Mouse (Mus musculus): ENCODE results near the gene Itih4. TPM values are rescaled to one million over a fixed set of nuclear protein-coding genes. Genes with fewer than 3 reads are reported as not detected.

Gene Itih4
- polyA plus RNA-seq, 1 experiment, result 1.3 TPM

DNA sequence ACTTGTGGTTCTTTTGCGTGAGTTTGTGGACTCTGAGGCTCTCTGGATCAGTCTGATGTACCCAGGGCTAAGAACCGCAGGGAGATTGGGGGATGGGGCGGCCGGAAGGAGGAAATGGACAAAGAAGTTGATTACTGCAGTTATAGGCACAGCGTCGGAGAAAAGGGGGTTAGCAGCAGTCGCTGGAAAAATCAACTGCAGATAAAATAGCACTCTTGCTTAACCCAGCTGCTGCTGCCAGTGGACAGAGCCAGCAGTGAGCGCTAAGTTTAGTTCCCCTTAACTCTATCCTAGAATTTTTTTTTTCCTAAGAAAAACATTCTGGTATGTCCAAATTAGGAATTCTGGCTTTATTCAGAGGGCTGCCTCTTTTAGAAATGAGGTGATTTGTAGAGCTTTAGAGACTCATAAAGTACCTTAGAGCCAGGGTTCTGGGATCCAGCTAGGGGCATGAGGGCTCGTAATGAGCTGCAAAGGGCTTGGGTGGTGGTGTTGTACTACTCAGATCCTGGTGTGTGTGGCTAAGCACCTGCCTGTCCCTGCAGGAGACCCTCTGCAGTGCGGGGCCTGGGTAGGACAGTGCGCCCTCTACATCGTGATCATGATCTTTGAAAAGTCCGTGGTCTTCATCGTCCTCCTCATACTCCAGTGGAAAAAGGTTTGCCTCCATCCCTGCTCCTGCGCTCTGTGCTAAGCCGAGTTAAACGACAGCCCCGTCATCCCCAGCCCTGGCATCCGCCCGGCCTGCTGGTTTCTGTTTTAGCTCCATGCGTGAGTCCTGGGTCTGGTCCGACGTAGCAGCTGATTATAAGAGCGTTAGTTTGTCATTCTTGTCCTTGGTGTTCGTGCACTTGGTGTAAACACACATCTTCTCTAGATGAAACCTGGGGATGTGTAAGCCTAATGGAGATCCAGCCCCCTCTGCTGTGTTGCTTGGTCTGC lies 15.8 kb upstream of the Itih4 start:
- peak overlapping the region; percentile 84 for H3K27ac ChIP-seq (replicated peaks; ENCODE audit: low read depth, low read length)
- H3K4me1 ChIP-seq (ENCODE audit: control insufficient read depth, insufficient read depth, insufficient read length, low read length), result peaks cover 22% of the 10 kb centered on the region
- no peak overlapping the region for H3K4me3 ChIP-seq (ENCODE audit: insufficient read depth, low read depth, low read length)

DNA sequence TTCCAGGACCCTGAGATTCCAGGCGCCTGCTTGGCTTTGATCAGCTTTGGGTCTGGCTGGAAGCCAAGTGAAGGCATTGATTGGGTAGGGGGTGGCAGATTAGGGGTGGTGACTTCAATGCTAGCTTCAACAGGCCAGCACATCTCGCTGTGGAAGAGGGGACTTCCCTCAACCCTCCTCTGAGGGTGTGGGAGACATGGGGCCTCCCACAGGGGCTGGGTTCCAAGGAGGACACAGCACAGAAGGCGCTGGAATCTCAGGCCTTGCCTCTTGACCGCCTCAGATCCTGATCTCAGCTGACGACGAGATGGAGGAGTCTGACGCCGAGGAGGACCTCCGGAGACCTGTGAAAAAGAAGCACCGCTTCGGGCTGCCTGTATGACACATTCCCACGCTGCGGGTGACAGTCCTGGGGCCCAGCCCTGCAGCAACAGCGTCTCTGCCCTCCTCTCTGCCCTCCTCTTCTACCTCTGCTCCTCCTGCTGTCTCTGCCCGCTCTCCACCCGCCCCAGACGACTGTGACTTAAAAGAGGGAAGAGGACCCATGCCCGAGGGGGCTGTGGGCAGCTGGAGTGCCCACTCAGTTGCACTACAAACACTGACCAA lies 12.1 kb upstream of the Itih4 start:
- Histone ChIP-seq H3K4me3 (ENCODE audit: insufficient read depth, low read depth, low read length) (no peak overlapping the region), H3K27ac (replicated peaks; ENCODE audit: low read depth, low read length) (no peak overlapping the region), H3K4me1 (ENCODE audit: control insufficient read depth, insufficient read depth, insufficient read length, low read length) (peaks cover 34% of the 10 kb centered on the region)

DNA sequence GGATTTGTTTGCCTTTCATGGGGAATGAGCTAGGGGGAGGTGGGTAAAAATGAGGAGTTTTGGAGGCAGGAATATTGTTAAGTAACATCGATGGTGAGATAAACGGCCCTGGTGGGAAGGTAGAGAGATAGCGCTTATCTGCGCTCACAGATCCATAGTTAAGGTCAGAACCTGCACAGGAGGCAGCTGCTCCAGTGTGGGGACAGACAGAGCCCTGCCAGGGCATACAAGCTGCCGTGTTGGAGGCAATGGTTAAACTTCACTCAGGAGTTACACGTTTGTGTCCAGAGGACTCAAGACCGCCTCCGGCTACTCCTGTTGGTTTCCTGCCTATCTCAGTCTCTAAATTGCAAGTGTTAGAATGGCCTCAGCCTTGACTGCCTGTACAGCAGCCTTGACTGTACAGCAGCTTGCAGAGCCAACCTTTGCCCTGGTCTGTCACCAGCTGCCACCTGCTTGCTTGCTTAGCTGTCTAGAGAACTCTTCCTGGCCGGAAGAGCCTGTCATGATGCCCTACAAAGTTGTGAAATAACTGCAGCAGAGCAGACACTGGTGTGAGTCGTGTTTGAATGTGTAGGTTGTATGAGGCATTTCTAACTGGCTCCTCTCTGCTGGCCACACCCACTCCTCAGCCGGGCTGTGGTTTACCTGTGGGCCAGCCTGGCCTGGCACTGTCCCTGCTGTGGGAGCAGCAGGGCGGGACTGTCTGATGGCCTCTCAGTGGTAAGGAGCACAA lies 11.0 kb upstream of the Itih4 start:
- Histone ChIP-seq H3K4me3 (ENCODE audit: insufficient read depth, low read depth, low read length) (no peak overlapping the region), H3K4me1 (ENCODE audit: control insufficient read depth, insufficient read depth, insufficient read length, low read length) (peaks cover 29% of the 10 kb centered on the region), H3K27ac (replicated peaks; ENCODE audit: low read depth, low read length) (peak overlapping the region; percentile 11; the same call in 1 of the 2 replicates)

DNA sequence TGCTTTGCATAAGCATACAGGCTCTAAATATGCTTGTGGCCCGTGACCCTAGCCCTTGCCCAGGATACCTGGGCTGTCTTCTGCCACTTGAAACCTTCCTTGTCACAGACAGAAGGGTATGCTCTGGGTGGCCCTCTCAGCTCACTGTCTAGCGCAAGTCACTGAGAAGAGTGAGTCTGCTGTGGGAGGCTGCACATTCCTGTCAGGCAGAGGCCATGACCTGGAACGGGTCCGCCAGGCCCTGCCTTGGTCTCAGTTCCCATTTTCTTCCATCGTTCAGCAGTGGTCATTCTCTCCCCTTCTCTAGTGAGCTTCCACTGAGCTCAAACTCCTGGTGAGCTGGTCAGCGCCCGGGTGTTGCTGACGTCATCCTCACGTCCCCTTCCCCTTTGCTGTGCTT lies 10.3 kb upstream of the Itih4 start:
- Histone ChIP-seq H3K27ac (replicated peaks; ENCODE audit: low read depth, low read length) (peak overlapping the region; percentile 11), H3K4me3 (ENCODE audit: insufficient read depth, low read depth, low read length) (no peak overlapping the region), H3K4me1 (ENCODE audit: control insufficient read depth, insufficient read depth, insufficient read length, low read length) (peaks cover 29% of the 10 kb centered on the region)

DNA sequence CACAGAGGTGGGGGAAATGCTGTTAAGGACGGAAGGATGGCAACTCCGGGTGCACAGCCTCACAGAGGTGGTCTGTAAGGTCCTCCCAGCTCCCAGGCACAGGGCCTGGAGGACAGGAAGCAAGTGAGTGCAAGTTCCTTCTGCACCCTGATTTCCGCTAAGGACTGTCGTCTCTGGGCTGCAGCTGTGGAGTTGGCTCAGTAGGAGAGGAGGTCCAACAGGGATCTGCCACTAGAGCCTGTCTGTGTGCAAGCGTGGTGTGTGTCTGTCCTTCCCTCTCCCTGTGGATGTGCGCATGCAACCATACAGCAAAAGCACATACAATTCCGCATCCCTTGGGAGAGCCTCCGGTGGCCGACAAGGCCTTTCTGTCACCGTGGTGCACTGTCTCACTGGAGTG lies 9.8 kb upstream of the Itih4 start:
- Histone ChIP-seq H3K4me1 (ENCODE audit: control insufficient read depth, insufficient read depth, insufficient read length, low read length) (peaks cover 29% of the 10 kb centered on the region), H3K27ac (replicated peaks; ENCODE audit: low read depth, low read length) (peak overlapping the region; percentile 11), H3K4me3 (ENCODE audit: insufficient read depth, low read depth, low read length) (no peak overlapping the region)

DNA sequence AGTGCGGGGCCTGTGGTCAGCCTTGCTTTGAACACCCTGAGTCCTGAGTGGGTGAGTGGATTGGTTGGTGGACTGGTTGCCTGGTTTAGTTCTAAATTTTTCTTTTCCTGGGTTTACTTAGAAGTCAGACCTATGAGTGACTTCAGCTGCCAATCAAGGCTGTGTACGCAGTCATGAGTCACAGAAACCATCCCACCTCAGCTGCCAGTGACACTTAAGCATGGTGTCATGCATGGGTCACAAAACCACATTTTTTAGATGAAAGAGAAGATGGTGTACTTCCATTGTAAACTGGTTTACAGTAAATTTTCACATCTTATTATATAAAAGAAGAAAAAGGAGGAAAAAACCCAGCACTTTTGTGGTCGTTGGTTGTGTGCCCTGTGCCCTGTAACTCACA lies 8.4 kb upstream of the Itih4 start:
- Histone ChIP-seq H3K4me3 (ENCODE audit: insufficient read depth, low read depth, low read length) (no peak overlapping the region), H3K4me1 (ENCODE audit: control insufficient read depth, insufficient read depth, insufficient read length, low read length) (peaks cover 29% of the 10 kb centered on the region), H3K27ac (replicated peaks; ENCODE audit: low read depth, low read length) (no peak overlapping the region)

DNA sequence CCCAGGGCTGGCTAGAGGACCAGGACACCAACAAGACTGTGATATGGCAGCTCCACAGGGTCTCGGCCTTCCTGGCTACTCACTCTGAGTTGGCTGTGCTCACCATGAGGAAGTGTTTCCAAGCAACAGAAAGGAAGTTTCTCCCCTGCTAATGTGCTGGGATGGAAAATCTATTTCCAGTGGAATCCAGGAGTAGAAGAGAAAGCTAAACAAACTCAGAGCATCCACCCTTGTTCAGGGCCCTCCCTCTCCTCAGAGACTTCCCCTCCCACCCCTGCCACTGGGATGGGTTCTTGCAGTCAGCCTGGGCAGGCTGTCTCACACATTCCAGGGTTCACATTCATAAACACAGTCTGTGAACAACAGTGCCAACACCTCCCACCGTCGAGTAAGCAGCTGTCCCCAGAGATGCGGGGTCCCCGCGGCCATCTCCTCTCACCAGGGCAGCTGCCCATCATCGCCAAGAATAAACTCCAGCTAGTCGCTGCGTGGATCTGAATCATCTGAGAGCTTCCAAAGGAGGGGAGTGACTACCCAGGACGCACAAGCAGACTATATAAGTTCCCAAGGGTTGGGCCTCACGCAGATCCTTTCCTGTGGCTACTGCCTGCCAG lies 7.2 kb upstream of the Itih4 start, which contains the start of gene Mustn1:
Gene Mustn1 (plus strand): TSS at position 243 of the 614 bp plus-strand sequence.
- H3K4me3 ChIP-seq (ENCODE audit: insufficient read depth, low read depth, low read length), result peak within 1 kb of the TSS; percentile 11
- peaks cover 29% of the 10 kb centered on the region for H3K4me1 ChIP-seq (ENCODE audit: control insufficient read depth, insufficient read depth, insufficient read length, low read length)
- H3K27ac ChIP-seq (replicated peaks; ENCODE audit: low read depth, low read length), result peak within 1 kb of the TSS; percentile 85

DNA sequence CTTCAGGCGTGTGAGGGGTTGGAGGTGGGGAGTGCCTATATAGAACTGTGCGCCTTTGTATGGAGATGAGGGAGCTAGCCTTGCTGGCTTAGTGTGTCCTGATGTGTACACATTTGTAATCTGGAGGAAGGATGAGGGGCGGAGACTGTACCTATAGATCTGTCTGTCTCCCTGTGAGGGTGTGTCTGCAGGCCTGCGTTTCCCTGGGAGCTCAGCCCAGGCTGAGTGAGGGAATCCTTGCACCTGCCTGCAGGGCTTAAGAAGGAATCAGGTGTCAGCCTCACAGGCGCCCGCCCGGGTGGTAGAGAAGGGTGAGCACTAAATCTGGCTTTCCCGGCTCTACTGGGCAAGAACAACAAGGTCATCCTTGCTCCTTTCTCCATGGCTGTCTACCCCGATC lies 6.5 kb upstream of the Itih4 start:
- peak overlapping the region; percentile 11 for H3K4me3 ChIP-seq (ENCODE audit: insufficient read depth, low read depth, low read length)
- peaks cover 29% of the 10 kb centered on the region for H3K4me1 ChIP-seq (ENCODE audit: control insufficient read depth, insufficient read depth, insufficient read length, low read length)
- peak overlapping the region; percentile 85 for H3K27ac ChIP-seq (replicated peaks; ENCODE audit: low read depth, low read length)

DNA sequence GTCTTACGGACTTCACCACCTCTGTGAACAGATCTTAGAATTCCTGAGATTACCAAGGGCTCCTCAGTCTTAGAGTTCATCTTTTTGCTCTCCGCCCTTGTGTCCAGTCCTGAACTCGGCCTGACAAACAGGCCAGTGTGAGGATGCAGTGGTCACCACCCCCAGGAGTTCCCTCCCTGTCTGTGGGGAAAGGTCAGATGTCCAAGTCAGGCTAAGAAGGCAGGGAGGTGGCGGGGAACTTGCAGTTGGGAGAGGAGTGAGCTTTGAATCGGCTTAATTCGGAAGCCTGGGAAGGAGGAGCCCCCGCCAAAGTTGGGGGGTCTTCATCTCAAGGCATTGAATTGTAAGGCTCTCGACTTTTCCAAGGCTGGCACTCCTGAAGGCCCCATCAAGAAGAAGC lies 6.0 kb upstream of the Itih4 start:
- Histone ChIP-seq H3K4me3 (ENCODE audit: insufficient read depth, low read depth, low read length) (peak overlapping the region; percentile 11; the same call in 1 of the 2 replicates), H3K27ac (replicated peaks; ENCODE audit: low read depth, low read length) (peak overlapping the region; percentile 85), H3K4me1 (ENCODE audit: control insufficient read depth, insufficient read depth, insufficient read length, low read length) (peaks cover 27% of the 10 kb centered on the region)

DNA sequence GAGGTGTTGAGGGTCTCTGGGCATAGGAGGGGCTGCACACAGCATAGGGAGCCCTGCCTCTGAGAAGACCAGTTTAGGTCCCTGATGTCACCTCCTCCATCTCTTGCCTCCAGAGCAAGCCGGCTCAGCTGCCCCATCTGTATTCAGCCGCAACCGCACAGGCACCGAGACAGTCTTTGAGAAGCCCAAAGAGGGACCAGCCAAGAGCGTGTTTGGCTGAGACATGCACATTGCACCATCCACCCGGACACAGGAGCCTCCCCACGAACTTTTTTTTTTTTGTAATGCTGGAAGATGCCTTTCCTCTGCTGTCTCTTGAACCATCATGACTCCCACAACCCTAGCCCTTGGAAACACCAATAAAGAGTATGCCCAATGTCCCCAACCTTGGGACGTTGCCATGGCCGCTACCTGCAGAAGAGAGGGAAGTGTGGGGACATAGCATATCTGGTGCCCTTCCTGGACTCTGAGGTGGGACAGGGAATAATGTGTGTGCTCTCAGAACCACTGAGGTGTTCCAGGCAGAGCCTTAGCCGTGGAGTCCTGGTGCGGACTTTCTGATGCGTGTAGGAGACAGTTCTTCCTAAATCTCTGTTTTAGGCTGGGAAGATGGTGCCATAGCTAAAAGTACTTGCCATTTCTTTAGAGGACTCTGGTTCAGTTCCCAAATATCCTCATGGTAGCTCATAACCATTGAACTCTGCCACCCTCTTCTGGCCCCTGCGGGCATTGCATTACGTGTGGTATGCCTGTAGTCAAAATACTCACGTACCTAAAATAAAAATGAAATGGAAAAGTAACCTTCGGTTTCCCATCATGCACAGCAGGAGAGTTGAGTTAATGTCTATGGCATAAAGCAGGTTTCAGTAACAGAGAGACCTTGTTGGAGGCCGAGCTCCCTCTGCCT lies 5.2 kb upstream of the Itih4 start:
- H3K4me1 ChIP-seq (ENCODE audit: control insufficient read depth, insufficient read depth, insufficient read length, low read length), result peaks cover 20% of the 10 kb centered on the region
- H3K4me3 ChIP-seq (ENCODE audit: insufficient read depth, low read depth, low read length), result no peak overlapping the region
- H3K27ac ChIP-seq (replicated peaks; ENCODE audit: low read depth, low read length), result no peak overlapping the region

DNA sequence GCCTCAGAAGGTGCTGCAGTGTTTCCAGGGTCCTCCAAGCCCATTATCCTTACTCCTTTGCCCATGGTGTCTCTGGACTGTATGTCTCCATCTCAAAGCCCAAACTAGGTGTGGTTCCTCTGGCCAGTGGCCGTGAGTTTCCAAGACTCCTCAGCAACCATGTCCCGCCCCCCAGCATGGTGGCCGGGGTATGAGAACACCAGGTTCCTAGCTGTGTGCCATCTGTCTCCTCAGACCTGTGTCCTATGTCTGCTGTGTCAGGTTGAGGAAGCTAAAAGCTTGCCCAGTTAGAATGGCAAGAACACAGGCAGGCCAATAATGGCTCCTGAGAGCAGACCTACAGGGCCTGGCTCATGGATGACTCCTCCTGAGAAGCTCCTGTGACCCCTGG lies 4.6 kb upstream of the Itih4 start:
- no peak overlapping the region for H3K4me3 ChIP-seq (ENCODE audit: insufficient read depth, low read depth, low read length)

DNA sequence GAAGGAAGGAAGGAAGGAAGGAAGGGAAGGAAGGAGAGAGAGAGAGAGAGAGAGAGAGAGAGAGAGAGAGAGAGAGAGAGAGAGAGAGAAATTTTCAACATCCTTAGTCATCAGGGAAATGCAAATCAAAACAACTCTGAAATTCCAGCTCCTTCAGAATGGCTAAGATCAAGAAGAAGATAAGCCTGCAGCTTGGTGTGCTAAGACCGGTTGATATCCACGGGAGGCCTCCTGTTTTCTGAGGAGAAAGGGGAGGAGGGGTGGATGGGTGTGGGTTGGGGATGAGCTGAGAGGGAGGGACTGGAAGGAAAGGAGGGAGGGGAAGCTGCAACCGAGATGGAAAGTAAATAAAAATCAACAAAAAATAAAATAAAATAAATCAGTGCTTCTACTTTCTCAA lies 978 bp upstream of the Itih4 start:
- H3K4me3 ChIP-seq (ENCODE audit: insufficient read depth, low read depth, low read length), result no peak overlapping the region
- H3K4me1 ChIP-seq (ENCODE audit: control insufficient read depth, insufficient read depth, insufficient read length, low read length), result no peaks in the 10 kb centered on the region
- no peak overlapping the region for H3K27ac ChIP-seq (replicated peaks; ENCODE audit: low read depth, low read length)

More for the DNA sequence above, 4.6 kb upstream of the Itih4 start:
- no peak overlapping the region for H3K27ac ChIP-seq (replicated peaks; ENCODE audit: low read depth, low read length)
- H3K4me1 ChIP-seq (ENCODE audit: control insufficient read depth, insufficient read depth, insufficient read length, low read length), result peaks cover 15% of the 10 kb centered on the region

DNA sequence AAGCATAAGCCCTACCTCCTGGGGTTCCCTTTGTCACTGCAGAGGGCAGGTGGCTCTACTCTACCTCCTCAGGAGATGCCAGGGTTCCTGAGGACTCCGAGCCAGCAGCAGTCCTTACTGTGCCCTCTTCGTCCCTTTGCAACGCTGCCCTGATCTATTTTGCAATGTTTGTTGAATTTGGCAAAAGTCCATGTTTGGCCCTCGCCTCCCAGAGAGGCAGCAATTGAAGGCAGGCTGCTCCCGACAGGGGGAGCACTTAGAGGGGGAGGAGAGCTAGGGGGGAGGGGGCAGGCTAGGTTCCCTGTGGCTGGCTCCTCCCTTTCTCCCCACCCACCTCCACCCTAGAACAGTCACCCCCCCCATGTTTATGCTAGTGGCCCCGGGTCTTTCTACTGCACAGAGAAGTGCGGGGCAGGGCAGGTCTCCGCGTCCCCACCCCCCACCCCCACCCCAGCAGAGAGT lies 2.0 kb downstream of the Itih4 start:
- no peak overlapping the region for H3K4me3 ChIP-seq (ENCODE audit: insufficient read depth, low read depth, low read length)
- H3K4me1 ChIP-seq (ENCODE audit: control insufficient read depth, insufficient read depth, insufficient read length, low read length), result no peaks in the 10 kb centered on the region
- H3K27ac ChIP-seq (replicated peaks; ENCODE audit: low read depth, low read length), result no peak overlapping the region

DNA sequence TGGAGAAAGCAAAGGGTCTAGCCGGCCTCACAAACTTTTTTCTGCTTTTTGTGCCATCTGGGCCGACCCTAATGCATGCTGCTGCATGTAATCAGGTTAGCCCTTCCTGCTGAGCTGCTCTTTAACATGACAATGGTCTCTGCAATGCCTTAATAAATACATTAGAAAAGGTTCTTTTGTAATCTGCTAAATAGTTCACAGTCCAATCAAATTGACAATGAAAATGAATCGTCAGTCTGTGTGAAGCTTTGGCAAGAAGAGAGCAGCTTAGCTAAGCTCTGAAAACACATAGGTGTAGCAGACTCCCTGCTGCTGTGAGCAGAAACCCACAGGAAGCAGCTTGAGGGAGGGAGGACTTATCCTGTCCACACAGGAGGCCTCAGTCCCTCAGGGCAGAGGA lies 13.7 kb downstream of the Itih4 start:
- Histone ChIP-seq H3K4me3 (ENCODE audit: insufficient read depth, low read depth, low read length) (no peak overlapping the region), H3K27ac (replicated peaks; ENCODE audit: low read depth, low read length) (no peak overlapping the region), H3K4me1 (ENCODE audit: control insufficient read depth, insufficient read depth, insufficient read length, low read length) (peaks cover 4% of the 10 kb centered on the region; the same call in 1 of the 2 replicates)
